Mouse (Mus musculus) MEL (cell line): ENCODE data around the gene Cops4.

Experiments used
- CHD1 ChIP-seq: IDR thresholded peaks from 2 replicates; pipeline ENCODE4 v1.6.1; 2012; ENCODE audit warnings: low read depth, mild to moderate bottlenecking, inconsistent platforms, low read length, improper control_type of control experiment
- CHD2 ChIP-seq: IDR thresholded peaks from 2 replicates; pipeline ENCODE4 v1.6.1; 2011; ENCODE audit warnings: low read length, improper control_type of control experiment
- CTCF ChIP-seq, 3 experiments: IDR thresholded peaks in 2 of 3; conservative IDR thresholded peaks in 1 of 3; 2 replicates each; pipeline ENCODE4 v1.5.1; 2011 to 2012; ENCODE audit warnings: low read length in 3 of 3, low read depth in 2 of 3, mild to moderate bottlenecking in 2 of 3, improper control_type of control experiment in 1 of 3, inconsistent platforms in 1 of 3, mixed read lengths in 1 of 3, moderate library complexity in 1 of 3; ENCODE audit not compliant: control insufficient read depth in 1 of 3, insufficient read depth in 1 of 3, poor library complexity in 1 of 3, severe bottlenecking in 1 of 3
- ELF1 ChIP-seq: IDR thresholded peaks from 2 replicates; pipeline ENCODE4 v1.6.1; 2014; ENCODE audit warnings: low read depth, mild to moderate bottlenecking, inconsistent platforms, low read length, improper control_type of control experiment, moderate library complexity
- EP300 ChIP-seq, 2 experiments: IDR thresholded peaks; 2 replicates each; pipeline ENCODE4 v1.6.1; 2011; ENCODE audit warnings: improper control_type of control experiment in 2 of 2, low read length in 2 of 2, low read depth in 1 of 2, mild to moderate bottlenecking in 1 of 2
- MAX ChIP-seq: IDR thresholded peaks from 2 replicates; pipeline ENCODE4 v1.6.1; 2011; ENCODE audit warnings: low read length, improper control_type of control experiment
- POLR2A ChIP-seq, 2 experiments: IDR thresholded peaks; 2 replicates each; pipeline ENCODE4 v1.6.1; 2011 to 2012; ENCODE audit warnings: low read length in 2 of 2, mild to moderate bottlenecking in 2 of 2, control low read depth in 1 of 2, improper control_type of control experiment in 1 of 2, low read depth in 1 of 2, moderate library complexity in 1 of 2; ENCODE audit not compliant: control insufficient read depth in 1 of 2, insufficient read depth in 1 of 2, poor library complexity in 1 of 2
- POLR2AphosphoS2 ChIP-seq: IDR thresholded peaks from 2 replicates; pipeline ENCODE4 v1.6.1; 2011; ENCODE audit warnings: low read length, improper control_type of control experiment
- POLR2AphosphoS5 ChIP-seq: IDR thresholded peaks from 2 replicates; pipeline ENCODE4 v1.6.1; 2012; ENCODE audit warnings: low read depth, borderline replicate concordance, mild to moderate bottlenecking, inconsistent platforms, low read length, moderate library complexity, mixed read lengths
- TBP ChIP-seq: IDR thresholded peaks from 2 replicates; pipeline ENCODE4 v1.8.0; 2011; ENCODE audit warnings: low read depth, low read length, improper control_type of control experiment
- USF1 ChIP-seq: IDR thresholded peaks from 2 replicates; pipeline ENCODE4 v1.6.1; 2014; ENCODE audit warnings: low read depth, mild to moderate bottlenecking, inconsistent platforms, low read length, improper control_type of control experiment, moderate library complexity

- TF ChIP-seq CHD1 (no peak), CTCF (IDR thresholded peaks at IDR 0.05 in 2 of 3, conservative IDR thresholded peaks at IDR 0.05 in 1 of 3; ENCODE audit: control insufficient read depth in 1 of 3, insufficient read depth in 1 of 3, low read depth in 2 of 3, low read length in 3 of 3, poor library complexity in 1 of 3, severe bottlenecking in 1 of 3) (no peak), CHD2 (no peak), TBP (no peak), EP300 (IDR thresholded peaks at IDR 0.05; ENCODE audit: low read depth in 1 of 2, low read length in 2 of 2) (no peak), POLR2AphosphoS2 (no peak), MAX (no peak), ELF1 (no peak), POLR2A (IDR thresholded peaks at IDR 0.05; ENCODE audit: control insufficient read depth in 1 of 2, insufficient read depth in 1 of 2, low read depth in 1 of 2, low read length in 2 of 2, poor library complexity in 1 of 2) (peak; percentile 39 to 51; a peak in 1 of 4 replicates), POLR2AphosphoS5 (no peak), USF1 (no peak)
Observed at GRCm38 (mm10) chr5:100498436-100499180, 19.5 kb upstream of the Cops4 start.
